Mouse (Mus musculus) urinary bladder, adult 18-20 months (tissue): ENCODE measurements at regions not wholly inside any gene's neighbourhood (a gene's known extent, or its start where the extent isn't known, plus 50 kb on each side); places are given as distances from the start of the nearest gene placed in this dataset.
A peak's percentile ranks its signal among the peaks of the same experiment; 100 is the strongest.
"Not testable (repeated sequence)": the region's sequence is repeated elsewhere in the genome, so short reads cannot be mapped to it uniquely, and the experiment has no call there.

Experiments used
- DNase-seq, 2 experiments: peaks; one replicate each; pipeline ENCODE4 v3.0.0; 2022; ENCODE audit warnings: low spot score in 2 of 2, mixed read lengths in 2 of 2

DNA sequence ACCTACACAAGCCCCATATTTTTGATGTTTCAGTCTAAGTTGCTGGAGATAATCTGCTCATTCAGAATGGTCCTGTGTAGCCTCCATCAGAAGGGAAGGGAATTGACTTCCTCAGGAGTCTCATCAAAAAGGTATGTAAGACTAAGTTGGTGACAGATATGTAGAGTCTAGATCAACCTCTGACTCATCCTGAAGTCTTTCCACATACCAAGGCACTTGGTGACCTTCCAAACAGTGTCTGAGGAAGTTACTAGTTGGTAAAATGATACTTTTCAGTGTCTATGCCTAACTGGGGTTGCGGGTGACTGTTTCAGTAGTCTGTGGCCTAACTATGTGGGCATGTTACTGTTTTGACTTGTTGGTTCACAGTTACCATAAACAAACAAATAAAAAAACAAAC is 133.0 kb upstream of the Plcb4 start:
- no peak for DNase-seq

GRCm38 (mm10) chr2:135529619-135530018 is 129.2 kb upstream of the Plcb4 start:
- no peak for DNase-seq

GRCm38 (mm10) chr2:135536303-135536871 is 122.4 kb upstream of the Plcb4 start:
- DNase-seq = no peak

DNA sequence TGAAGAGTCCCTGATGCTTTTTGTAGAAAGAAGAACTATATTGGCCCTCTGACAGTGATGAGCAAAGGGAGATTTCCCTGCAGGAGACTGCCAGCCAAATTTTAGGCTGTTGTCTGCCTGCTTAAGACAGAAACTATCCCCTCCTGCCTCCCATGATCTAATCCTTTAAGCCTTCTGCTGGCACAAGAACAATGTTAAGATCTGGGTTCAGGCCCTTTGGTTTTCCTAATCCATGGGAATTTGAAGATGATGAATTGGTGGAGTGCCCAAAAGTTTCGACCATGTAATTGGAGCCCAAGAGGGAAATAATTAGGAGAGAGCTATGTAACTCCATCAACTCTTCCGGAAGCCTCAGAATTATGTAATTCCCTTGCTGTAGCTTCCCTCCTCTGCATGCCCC is 120.8 kb upstream of the Plcb4 start:
- no peak for DNase-seq

GRCm38 (mm10) chr2:135541058-135541457 is 117.8 kb upstream of the Plcb4 start:
- no peak for DNase-seq

GRCm38 (mm10) chr2:135541930-135542329 is 116.9 kb upstream of the Plcb4 start:
- no peak for DNase-seq

GRCm38 (mm10) chr2:135544882-135545281 is 113.9 kb upstream of the Plcb4 start:
- DNase-seq = no peak

- DNase-seq = no peak
Observed at GRCm38 (mm10) chr2:135547966-135548365, 110.8 kb upstream of the Plcb4 start.

DNA sequence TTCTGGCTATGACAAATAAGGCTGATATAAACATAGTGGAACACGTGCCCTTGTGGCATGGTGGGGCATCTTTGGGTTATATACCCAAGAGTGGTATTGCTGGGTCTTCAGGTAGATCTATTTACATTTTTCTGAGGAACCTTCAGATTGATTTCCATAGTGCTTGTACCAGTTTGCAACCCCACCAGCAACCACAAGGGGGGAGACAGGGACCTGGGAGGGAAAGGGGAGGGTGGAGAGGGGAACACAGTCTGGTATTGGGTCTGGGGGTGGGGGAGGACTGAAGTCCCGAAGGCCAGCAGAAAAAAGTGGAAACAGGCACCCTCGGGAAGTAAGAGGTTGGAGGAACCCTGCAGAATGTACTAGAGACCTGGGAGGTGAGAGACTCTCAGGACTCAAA is 105.8 kb upstream of the Plcb4 start:
- no peak for DNase-seq

DNA sequence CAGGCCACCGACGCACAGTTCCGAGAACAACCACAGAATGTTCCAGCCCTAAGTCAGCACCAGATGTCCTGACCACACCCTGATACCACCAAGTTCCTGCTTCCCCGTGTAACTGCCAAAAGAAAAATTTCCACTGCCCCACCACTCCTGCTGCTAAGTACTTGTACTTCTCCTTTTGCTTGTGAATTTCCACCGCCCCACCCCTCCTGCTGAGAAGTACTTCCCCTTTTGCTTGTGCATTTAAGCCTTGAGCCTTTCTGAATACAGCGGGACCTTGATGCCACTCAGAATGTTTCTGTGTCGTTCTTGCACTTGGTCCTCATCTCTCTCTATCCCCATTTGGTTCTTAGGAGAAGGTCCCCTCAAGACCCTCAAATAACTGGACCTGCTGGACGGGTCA is 100.8 kb upstream of the Plcb4 start:
- DNase-seq = not testable (repeated sequence)

- DNase-seq = no peak
Observed at GRCm38 (mm10) chr2:135559328-135559727, 99.5 kb upstream of the Plcb4 start.

GRCm38 (mm10) chr2:135559933-135560710 is 98.7 kb upstream of the Plcb4 start:
- no peak for DNase-seq

- DNase-seq = no peak
Observed at GRCm38 (mm10) chr2:135560856-135561255, 98.0 kb upstream of the Plcb4 start.

DNA sequence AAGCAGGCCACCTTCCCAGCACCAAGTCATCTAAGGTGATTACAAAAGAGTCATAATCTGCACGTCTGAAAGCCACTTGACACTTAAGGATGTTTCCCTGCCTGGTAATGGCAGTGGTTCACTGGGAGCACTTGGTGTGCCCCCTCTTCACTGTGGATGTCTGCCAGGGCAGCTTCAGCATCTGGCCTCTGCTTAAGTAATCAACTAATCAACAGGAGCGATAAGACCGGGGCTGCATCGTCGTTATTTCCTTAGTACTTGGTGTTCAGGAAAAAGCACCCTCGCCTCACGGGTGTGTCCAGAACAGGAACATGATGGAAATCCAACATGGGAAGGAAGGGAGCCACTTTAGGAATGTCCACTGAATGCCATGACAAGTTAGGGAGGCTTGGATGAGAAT is 97.1 kb upstream of the Plcb4 start:
- no peak for DNase-seq

- peak; percentile 23 to 80 for DNase-seq
Observed at GRCm38 (mm10) chr2:135562140-135562890, 96.5 kb upstream of the Plcb4 start.

DNA sequence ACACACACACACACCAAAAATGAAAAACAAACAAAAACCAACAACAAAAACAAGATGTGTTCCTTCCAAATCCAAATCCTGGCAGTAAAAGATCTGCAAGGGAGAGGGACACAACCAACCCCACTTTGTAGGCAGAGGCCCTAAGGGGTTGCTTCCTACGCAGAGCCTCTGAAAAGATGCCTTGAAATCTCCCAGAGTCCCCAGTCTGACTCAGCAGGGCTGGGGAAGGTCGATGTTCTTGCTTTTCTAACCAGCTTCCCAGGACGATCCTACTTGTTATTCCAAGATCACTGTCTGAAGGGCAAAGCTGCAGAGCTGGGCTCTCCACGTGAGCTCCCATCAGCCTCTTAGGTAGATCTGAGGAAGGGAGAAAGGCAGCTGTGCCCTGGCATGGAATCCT is 94.6 kb upstream of the Plcb4 start:
- no peak for DNase-seq

DNA sequence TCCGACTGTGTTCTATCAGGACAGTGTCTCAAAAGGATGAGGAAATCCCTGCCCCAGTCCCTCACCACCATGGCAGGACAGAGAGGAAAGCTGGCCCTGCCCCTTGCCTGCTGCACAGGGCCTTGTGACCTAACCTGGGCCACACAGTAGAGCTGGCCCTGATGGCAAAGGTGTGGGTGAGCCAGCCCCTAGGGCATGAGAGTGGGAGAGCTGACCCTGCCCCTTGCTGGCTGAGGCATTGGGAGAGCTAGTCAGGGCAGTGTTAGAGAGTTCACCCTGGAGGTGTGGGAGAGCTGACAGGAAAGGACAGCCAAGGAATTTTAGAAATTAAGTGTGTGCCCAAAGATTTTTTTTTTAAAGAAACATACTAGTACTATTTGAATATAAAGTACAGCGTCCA is 90.5 kb upstream of the Plcb4 start:
- DNase-seq = no peak

DNA sequence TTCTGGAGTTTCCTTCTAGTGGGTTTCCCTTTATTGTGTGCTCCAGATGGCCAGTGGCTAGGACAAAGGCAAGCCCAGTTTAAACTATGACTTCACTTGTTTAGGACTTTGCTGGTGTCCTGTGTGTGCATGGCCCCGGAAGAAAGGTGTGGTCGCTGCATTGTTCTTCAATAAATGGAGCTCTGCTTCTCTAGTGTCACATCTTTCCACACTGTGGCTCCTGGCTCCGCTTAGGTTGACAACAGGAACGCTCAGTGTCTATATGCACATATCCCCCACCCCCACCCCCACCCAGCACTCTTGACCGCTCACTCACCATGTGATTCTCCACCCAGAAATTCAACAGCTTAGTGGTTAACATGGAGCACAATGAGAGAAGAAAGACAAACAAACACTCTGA is 87.2 kb upstream of the Plcb4 start:
- no peak for DNase-seq

GRCm38 (mm10) chr2:135577228-135577627 is 81.6 kb upstream of the Plcb4 start:
- no peak for DNase-seq

DNA sequence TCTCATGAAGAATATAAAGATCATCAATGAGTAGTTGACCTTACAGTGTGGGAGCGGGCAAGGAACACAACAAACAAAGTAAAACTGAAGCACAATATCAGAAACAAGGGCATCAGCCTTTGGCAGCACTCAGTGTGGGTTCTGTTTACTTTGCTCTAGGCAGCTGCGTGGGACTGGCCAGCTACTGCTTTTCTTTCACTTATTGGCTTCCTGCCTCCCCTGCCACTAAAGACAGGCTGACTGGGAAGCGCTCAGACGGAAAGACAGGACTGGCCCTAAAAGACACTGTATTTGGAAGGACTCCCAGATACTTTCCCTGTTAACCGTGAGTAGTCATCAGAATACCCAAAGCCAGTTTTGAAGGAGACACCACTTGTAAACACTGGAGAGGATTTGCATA is 80.7 kb upstream of the Plcb4 start:
- no peak for DNase-seq

DNA sequence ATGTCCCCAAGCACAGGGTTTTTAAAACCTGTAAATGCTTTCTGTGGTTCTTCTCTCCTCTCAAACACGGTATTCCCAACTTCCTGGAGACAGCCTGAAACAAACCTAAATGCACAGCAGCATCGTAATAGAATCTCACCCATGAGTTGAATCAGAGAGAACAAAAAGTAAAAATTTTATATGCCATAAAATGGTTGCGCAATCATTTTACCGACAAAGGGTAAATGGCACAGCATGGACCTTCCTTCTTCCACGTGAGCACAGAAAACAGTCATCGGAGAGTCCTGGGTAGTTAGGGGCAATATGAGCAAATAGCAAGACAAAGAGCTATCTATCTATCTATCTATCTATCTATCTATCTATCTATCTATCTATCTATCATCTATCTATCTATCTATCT is 79.3 kb upstream of the Plcb4 start:
- no peak for DNase-seq

DNA sequence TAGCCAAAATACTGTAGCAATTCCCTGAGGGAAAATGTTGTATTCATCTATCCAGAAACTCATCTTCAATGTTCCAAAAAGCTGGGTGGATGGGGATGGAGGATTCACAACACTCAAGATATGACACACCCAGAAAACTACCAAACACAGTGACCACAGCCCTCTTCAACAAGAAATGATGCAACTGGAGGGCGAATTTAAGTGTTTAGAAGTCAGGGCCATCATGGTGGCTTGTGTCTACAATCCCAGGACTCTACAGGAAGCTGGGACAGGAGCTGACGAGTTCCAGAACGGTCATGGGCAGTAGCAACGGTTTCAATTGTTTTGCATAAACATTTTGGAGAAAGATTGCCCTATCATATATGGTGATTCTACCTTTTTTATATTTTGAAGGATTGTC is 78.8 kb upstream of the Plcb4 start:
- no peak for DNase-seq

DNA sequence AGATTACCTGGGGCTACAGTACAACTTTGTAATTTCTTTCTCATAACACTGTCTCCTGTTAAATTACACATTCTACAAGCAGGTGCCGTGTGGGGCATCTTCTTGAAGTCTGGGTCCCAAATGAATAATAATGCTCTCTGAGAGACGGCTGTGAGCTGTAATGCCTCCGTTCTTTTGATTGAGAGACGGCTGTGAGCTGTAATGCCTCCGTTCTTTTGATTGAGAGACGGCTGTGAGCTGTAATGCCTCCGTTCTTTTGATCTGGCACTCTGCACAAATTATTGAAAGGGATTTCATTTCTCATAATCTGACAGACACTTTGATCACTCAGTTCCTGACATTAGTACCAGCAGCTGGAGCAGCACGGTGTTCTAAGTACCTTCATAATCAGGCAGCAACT is 76.5 kb upstream of the Plcb4 start:
- DNase-seq = no peak
